Mouse (Mus musculus) stomach, postnatal 0 days (tissue): ENCODE measurements around the gene Fam69b.

Experiments used
- CTCF ChIP-seq: IDR thresholded peaks from 2 replicates; pipeline ENCODE4 v1.5.1; 2016; ENCODE audit warnings: antibody characterized with exemption, low read depth, mild to moderate bottlenecking, moderate library complexity
- EP300 ChIP-seq: optimal IDR thresholded peaks from 2 replicates; pipeline ENCODE3; 2016; ENCODE audit warnings: antibody characterized with exemption

DNA sequence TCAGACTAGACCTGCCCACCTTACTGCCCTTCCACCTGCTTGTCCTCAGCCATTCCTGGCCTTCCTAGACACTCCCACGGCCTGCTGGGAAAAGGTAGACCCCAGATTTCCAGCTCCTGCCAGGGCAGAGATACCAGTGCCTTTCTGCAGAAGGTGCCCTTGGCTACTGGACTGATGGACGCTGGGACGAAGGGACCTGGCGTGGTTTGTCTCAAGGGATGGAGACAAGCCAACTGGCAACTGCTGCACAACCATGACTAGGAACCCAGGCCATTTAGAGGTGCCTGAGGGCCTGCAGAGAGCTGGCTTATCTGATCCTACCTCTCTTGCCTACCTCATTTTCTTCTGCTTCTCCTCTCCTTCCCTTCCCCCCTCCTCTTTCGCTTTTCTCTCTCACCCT, 13.4 kb upstream of the Fam69b start:
- TF ChIP-seq CTCF, result no peak
- no peak for TF ChIP-seq EP300
